Mouse (Mus musculus): Measurements from ENCODE around the gene Ms4a6d.
"Not testable (repeated sequence)": the region's sequence is repeated elsewhere in the genome, so short reads cannot be mapped to it uniquely, and the experiment has no call there.

The Ms4a6d gene

DNA sequence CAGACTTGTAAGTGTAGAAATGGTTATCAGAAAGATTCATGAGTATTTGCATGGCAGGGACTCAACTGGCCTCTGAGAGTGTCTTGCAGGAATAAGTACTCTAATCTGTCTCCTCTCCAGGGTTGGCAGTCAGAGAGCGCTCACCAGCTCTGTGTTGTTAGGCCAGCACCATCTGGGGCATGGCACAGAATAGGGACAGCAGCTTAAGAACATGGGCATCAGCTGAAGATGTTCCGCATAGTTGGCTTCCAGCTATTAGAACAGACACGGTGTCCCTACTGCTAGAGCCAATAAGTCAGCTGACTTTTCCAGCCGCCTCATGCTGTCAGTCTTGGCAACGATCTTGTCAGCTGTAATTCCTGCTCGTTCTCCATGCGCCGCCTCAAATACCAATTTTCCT, 29.7 kb downstream of the Ms4a6d start:
- intact Hi-C loops (cut with DNase I) = no loop called here

DNA sequence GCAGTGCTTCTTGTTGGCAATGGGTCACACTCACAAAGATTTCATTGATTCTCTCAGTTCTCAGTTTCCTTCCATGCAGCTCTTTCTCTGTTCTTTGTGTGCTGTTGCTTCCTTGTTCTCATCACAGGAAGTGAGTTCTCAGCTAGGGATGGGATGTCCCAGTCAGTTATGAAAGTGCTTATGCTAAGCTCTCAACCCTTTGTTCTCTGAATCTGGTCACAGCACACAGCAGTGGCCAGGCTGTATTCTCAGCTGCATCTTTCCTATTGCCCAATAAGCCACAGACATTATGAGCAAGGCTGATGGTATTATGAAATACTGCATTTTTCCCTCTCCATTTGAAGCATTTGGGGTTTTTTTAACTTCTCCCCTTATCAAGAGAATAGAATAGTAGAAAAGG, 45.1 kb downstream of the Ms4a6d start:
- intact Hi-C loops (cut with DNase I) = not testable (repeated sequence)

DNA sequence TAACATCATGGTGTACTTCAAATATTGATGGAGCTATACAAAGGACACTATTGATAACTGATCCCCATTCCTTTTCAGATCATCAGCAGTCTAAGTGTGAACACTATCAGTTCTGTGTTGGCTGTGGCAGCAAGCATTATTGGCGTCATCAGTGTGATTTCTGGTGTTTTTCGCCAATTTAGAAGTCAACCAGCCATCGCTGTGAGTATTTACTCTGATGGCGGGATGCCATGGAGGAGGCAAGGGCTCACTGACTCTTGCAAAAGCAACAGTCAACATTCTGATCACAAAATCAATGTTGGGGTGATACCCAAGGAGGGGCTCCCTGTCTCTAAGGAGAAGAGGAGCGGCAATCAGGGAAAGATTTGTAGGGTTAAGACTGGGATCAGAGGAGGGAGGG, 49.9 kb downstream of the Ms4a6d start:
- intact Hi-C loops (cut with DNase I) = no loop called here

DNA sequence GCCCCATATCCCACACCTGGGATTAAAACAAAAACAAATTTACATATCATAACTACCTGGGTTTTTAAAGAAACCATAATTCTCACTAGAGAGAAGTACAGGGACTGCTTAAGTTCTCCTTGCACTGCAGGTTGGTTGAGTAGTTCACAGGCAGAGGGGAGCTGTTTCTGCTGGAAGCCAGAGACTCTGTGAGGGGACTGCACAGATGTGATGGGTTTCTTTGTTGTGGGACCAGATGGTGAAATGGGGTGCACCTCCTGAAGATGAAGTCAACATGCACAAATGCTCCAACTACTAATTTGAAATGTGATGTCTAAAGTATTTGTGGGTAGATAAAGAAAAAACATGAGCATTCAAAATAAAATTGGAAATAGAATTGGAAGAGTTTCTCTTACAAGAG, 56.7 kb downstream of the Ms4a6d start:
- intact Hi-C loops (cut with DNase I) = loop anchor here (2.0 kb wide), 1 partner anchor 45 kb away; no protein-coding TSS in a partner anchor

DNA sequence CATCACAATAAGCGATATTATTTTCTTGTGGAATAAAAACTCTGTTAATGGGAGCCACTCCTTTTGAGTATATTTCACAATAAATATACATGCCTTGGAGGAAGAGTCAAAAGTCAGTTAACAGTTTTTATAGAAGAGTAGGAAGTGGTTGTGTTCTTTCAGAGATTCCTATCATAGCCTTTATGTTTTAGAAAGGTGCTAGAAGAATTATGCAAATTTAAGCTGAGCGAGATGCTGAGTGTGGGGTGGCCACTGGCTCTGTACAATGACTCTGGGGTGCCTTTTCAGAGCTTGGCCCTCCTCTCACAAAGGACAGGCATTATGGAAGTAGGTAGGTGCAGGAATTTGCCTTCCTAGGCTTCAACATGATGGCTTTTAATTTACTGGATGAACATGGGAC, 60.3 kb downstream of the Ms4a6d start:
- intact Hi-C loops (cut with DNase I) = not testable (repeated sequence)

DNA sequence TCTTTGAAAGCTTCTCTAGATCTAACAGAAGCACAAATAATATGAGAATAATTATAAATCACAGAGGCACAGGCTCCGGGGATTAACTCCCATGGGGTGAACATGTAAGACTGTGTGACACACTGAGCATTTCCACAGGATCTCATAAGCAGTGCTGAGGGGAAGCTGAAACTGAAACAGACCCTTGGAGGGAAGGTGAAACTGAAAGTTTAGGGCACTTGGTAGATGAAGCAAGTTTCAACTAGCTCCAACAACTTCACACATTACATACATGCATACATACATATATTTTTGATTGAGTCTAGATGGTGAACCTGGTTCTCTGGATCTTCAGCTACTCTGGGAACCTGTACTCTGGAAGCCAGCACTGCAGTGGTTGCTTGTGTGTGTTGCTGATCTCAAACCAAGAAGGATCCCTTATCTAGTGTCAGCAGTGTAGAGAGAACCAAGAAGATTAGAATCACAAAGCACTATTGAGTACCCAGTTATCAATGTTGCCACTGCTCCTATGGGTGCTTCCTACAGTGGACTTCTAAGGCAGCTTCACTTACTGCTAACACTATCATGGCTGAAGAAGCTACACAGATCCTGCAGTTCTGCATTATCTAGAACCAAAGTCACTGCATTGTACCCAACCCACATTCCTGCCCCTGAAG, 64.4 kb downstream of the Ms4a6d start:
- intact Hi-C loops (cut with DNase I) = not testable (repeated sequence)

DNA sequence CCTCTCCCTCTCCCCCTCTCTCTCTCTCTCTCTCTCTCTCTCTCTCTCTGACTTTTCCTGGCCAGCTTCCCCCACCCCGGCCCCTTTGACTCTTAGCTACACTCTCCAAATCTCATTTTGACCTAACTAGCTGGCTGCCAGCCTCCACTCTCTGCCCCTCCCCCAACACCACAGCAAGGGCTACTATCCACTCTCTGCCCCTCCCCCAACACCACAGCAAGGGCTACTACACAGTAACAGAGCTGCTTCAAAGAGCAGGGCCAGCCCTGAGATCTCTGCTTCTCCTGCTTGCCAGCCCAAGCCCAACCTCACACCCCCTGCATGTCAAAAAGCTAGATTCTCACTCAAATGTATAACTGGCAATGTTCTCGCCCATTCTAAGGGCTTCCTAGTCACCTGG, 67.3 kb downstream of the Ms4a6d start:
- intact Hi-C loops (cut with DNase I) = no loop called here
